Comparison of ENCODE assay signal across 7 mouse cellular contexts in genomic region chr11:72961072-72961980, GRCm38 (mm10). TPM values are rescaled to one million over a fixed set of nuclear protein-coding genes. Genes with fewer than 3 reads are reported as not detected.
DNase-seq lines count a peak whose midpoint lies in the region; ATAC-seq and TF ChIP-seq lines count a peak whose summit lies in the region.

TSS of gene Atp2a3 (plus strand) at chr11:72961169.

- DNase-seq in adrenal gland, adult 2 months, result peak; percentile 50
- no peak for DNase-seq in heart, postnatal 25 days (ENCODE audit: low spot score)
- peak; percentile 60 for DNase-seq in liver
- DNase-seq in midbrain, postnatal 0 days (ENCODE audit: low spot score), result no peak
- DNase-seq in thymus, postnatal 14 days, result peak; percentile 92
- DNase-seq in right cerebral cortex, adult 2 months (ENCODE audit: low spot score in 2 of 2), result no peak

- ATAC-seq in embryonic facial prominence, embryonic 15.5 days (ENCODE audit: insufficient number of reproducible peaks, low FRiP score, low TSS enrichment, low read depth), result peak; percentile 26; the same call in 1 of the 2 replicates
- ATAC-seq in midbrain, postnatal 0 days (ENCODE audit: low FRiP score), result no peak

- peaks cover 48% of the 10 kb centered on the region for H3K27me3 ChIP-seq in embryonic facial prominence, embryonic 15.5 days
- peaks cover 35% of the 10 kb centered on the region for H3K27me3 ChIP-seq in midbrain, postnatal 0 days (ENCODE audit: insufficient read depth, low read length)

- H3K27ac ChIP-seq in embryonic facial prominence, embryonic 15.5 days (replicated peaks), result no peak within 1 kb of the TSS
- H3K27ac ChIP-seq in midbrain, postnatal 0 days (ENCODE audit: low read depth, low read length), result no peak within 1 kb of the TSS

- H3K4me3 ChIP-seq in embryonic facial prominence, embryonic 15.5 days (replicated peaks), result peak within 1 kb of the TSS; percentile 40
- peak within 1 kb of the TSS; percentile 23 for H3K4me3 ChIP-seq in midbrain, postnatal 0 days (ENCODE audit: low read depth, low read length)

- H3K4me2 ChIP-seq in embryonic facial prominence, embryonic 15.5 days (replicated peaks), result peak within 1 kb of the TSS; percentile 74
- peak within 1 kb of the TSS; percentile 41 for H3K4me2 ChIP-seq in midbrain, postnatal 0 days (ENCODE audit: low read depth, low read length, poor library complexity, severe bottlenecking)

- H3K4me1 ChIP-seq in embryonic facial prominence, embryonic 15.5 days, result peaks cover 16% of the 10 kb centered on the region
- 0 out of 2 replicates have a peak, but pooled peaks cover 6% of the 10 kb centered on the region for H3K4me1 ChIP-seq in midbrain, postnatal 0 days (ENCODE audit: insufficient read depth, low read length)

- TF ChIP-seq CTCF in midbrain, postnatal 0 days (IDR thresholded peaks at IDR 0.05), result no peak

- WGBS in embryonic facial prominence, embryonic 15.5 days, result 3% methylated on average over 62 of the region's 70 CpGs
- 4% methylated on average over 66 of the region's 70 CpGs for WGBS in midbrain, postnatal 0 days

- H3K36me3 ChIP-seq in embryonic facial prominence, embryonic 15.5 days, result no peaks in the 10 kb centered on the region
- H3K36me3 ChIP-seq in midbrain, postnatal 0 days (ENCODE audit: insufficient read depth, low read length), result no peaks in the 10 kb centered on the region

- no peaks in the 10 kb centered on the region for H3K9me3 ChIP-seq in embryonic facial prominence, embryonic 15.5 days (replicated peaks)
- no peaks in the 10 kb centered on the region for H3K9me3 ChIP-seq in midbrain, postnatal 0 days (ENCODE audit: low read length)

- no peak within 1 kb of the TSS for H3K9ac ChIP-seq in embryonic facial prominence, embryonic 15.5 days
- no peak within 1 kb of the TSS for H3K9ac ChIP-seq in midbrain, postnatal 0 days (replicated peaks; ENCODE audit: low read length, poor library complexity, severe bottlenecking)

- intact Hi-C loops in heart, postnatal 25 days (cut with DNase I), result loop anchor here (5.0 kb wide), 1 partner anchor 34 kb away; no protein-coding TSS in a partner anchor

RNA-seq across cellular contexts. Expression of gene Atp2a3, which starts in this region (rescaled TPM):
- total RNA-seq in adrenal gland, adult 2 months (2021), result 10 to 100 TPM in 1 of 2 experiments, 1 to 10 TPM in 1; 7.2 to 11.6 TPM
- 11.3 and 11.9 TPM in 2 replicates for polyA plus RNA-seq in adrenal gland, adult 2 months (2012; rRNA removed)
- 4.0 and 5.0 TPM in 2 replicates for polyA plus RNA-seq in embryonic facial prominence, embryonic 15.5 days (2015; fragmentation: Nextera tagmentation; extraction: Ambion mirVana)
- 10 to 100 TPM; 11.5 to 12.2 TPM for total RNA-seq in heart, postnatal 25 days (2021)
- total RNA-seq in midbrain, postnatal 0 days (2014; rRNA removed), result 2.5 and 3.6 TPM in 2 replicates
- polyA plus RNA-seq in midbrain, postnatal 0 days (2015; fragmentation: Nextera tagmentation; extraction: Ambion mirVana), result 2.3 and 2.7 TPM in 2 replicates

Comparison
In these comparisons a context has a peak if more than half of its experiments do, and no peak if none do; other contexts are left out.
1. DNase-seq: peak in adrenal gland, adult 2 months (single experiment), liver (single experiment) and thymus, postnatal 14 days (single experiment); none in heart, postnatal 25 days (single experiment), midbrain, postnatal 0 days (single experiment) and right cerebral cortex, adult 2 months (0 of 2).